Mouse (Mus musculus) heart, postnatal 0 days (tissue): ENCODE measurements around the gene 5830411N06Rik.

Experiments used
- CTCF ChIP-seq: IDR thresholded peaks from 2 replicates; pipeline ENCODE4 v1.5.1; 2016; ENCODE audit warnings: antibody characterized with exemption, control low read depth, low read depth
- EP300 ChIP-seq: IDR thresholded peaks from 2 replicates; pipeline ENCODE4 v1.6.1; 2016; ENCODE audit warnings: antibody characterized with exemption, low read depth

GRCm38 (mm10) chr7:140333717-140334116, 86.6 kb downstream of the 5830411N06Rik start, which contains the start of gene Olfr527:
- no peak for TF ChIP-seq CTCF
- TF ChIP-seq EP300 = no peak
